Mouse (Mus musculus) heart, adult 9 months (tissue): Measurements from ENCODE around the gene Alg9.
A peak's percentile ranks its signal among the peaks of the same experiment; 100 is the strongest.
"Not testable (repeated sequence)": the region's sequence is repeated elsewhere in the genome, so short reads cannot be mapped to it uniquely, and the experiment has no call there.

Experiments used
- DNase-seq, 2 experiments: peaks; one replicate each; pipeline ENCODE4 v3.0.0; 2022; ENCODE audit warnings: low spot score in 2 of 2

Alg9 gene

GRCm38 (mm10) chr9:50816512-50816911 lies 41.7 kb downstream of the Alg9 start:
- DNase-seq, result no peak

- DNase-seq, result no peak
Observed at GRCm38 (mm10) chr9:50818050-50818449, 43.2 kb downstream of the Alg9 start.

- no peak for DNase-seq
Observed at GRCm38 (mm10) chr9:50819716-50820115, 44.9 kb downstream of the Alg9 start.

GRCm38 (mm10) chr9:50821651-50822050 lies 46.8 kb downstream of the Alg9 start:
- no peak for DNase-seq

GRCm38 (mm10) chr9:50822216-50822615 lies 47.4 kb downstream of the Alg9 start:
- DNase-seq, result no peak

- DNase-seq, result no peak
Observed at GRCm38 (mm10) chr9:50823779-50824453, 49.1 kb downstream of the Alg9 start.

- no peak for DNase-seq
Observed at GRCm38 (mm10) chr9:50831514-50831913, 56.7 kb downstream of the Alg9 start.

- no peak for DNase-seq
Observed at GRCm38 (mm10) chr9:50832162-50832561, 57.3 kb downstream of the Alg9 start.

- not testable (repeated sequence) for DNase-seq
Observed at GRCm38 (mm10) chr9:50832582-50832981, 57.8 kb downstream of the Alg9 start.

GRCm38 (mm10) chr9:50833786-50834185 lies 59.0 kb downstream of the Alg9 start:
- no peak for DNase-seq

GRCm38 (mm10) chr9:50835068-50835705 lies 60.4 kb downstream of the Alg9 start:
- no peak for DNase-seq

- DNase-seq, result no peak
Observed at GRCm38 (mm10) chr9:50836097-50836496, 61.3 kb downstream of the Alg9 start.

GRCm38 (mm10) chr9:50841079-50841789 lies 66.4 kb downstream of the Alg9 start:
- peak; percentile 36 to 42 for DNase-seq

- DNase-seq, result no peak
Observed at GRCm38 (mm10) chr9:50845081-50845480, 70.3 kb downstream of the Alg9 start, which contains the start of gene Ppp2r1b. Gene Ppp2r1b, plus strand, starts transcription at chr9:50845301.

GRCm38 (mm10) chr9:50845547-50845946 lies 70.7 kb downstream of the Alg9 start:
- no peak for DNase-seq

GRCm38 (mm10) chr9:50847133-50847532 lies 72.3 kb downstream of the Alg9 start:
- no peak for DNase-seq

GRCm38 (mm10) chr9:50847606-50848368 lies 73.0 kb downstream of the Alg9 start:
- DNase-seq, result no peak

GRCm38 (mm10) chr9:50848821-50849220 lies 74.0 kb downstream of the Alg9 start:
- DNase-seq, result no peak

GRCm38 (mm10) chr9:50849249-50849648 lies 74.4 kb downstream of the Alg9 start:
- peak; percentile 61 to 90 for DNase-seq

GRCm38 (mm10) chr9:50849755-50850154 lies 74.9 kb downstream of the Alg9 start:
- no peak for DNase-seq

GRCm38 (mm10) chr9:50850271-50850670 lies 75.5 kb downstream of the Alg9 start:
- DNase-seq, result no peak

- no peak for DNase-seq
Observed at GRCm38 (mm10) chr9:50850713-50851112, 75.9 kb downstream of the Alg9 start.
